Mouse (Mus musculus): ENCODE results near the gene Chit1.
A peak's percentile ranks its signal among the peaks of the same experiment; 100 is the strongest.

The Chit1 gene

DNA sequence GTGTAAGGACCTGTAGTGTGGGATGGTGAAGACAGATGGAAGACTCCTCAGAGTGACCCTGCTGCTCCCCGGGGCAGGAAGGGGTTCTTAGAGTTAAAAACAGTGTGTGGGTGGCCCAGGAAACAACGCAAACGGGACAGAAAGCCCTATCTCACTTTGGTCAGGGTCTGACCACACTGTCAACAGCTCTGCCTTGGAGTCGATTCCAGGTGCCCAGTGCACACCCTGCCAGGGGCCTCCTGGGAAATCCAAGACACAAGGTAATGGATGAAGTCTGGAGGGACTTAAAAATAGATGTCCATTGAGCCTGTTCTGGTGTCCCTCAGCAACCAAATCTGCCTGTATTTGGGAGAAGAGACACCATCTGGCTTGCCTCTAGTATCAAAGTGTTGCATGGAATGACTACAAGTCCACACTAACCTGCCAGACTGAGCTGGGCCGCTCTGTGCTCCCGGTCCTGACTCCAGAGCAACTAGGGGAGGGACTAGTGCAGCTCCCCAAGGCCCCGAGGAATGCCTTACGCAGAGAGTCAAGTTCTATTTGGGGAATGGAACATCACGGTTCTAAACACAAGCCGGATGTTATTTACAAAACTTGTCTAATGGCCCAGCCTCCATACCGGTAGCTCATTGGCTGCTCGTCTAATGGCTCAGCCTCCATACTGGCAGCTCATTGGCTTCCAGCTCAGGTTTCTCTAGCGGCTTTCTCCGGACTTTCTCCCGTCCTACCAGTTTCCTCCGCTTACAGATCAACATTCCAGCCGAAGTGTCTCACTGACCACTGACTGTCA, 12.1 kb upstream of the Chit1 start:
- DNase-seq (ENCODE audit: low spot score in 2 of 2), result peak; percentile 82 to 85

DNA sequence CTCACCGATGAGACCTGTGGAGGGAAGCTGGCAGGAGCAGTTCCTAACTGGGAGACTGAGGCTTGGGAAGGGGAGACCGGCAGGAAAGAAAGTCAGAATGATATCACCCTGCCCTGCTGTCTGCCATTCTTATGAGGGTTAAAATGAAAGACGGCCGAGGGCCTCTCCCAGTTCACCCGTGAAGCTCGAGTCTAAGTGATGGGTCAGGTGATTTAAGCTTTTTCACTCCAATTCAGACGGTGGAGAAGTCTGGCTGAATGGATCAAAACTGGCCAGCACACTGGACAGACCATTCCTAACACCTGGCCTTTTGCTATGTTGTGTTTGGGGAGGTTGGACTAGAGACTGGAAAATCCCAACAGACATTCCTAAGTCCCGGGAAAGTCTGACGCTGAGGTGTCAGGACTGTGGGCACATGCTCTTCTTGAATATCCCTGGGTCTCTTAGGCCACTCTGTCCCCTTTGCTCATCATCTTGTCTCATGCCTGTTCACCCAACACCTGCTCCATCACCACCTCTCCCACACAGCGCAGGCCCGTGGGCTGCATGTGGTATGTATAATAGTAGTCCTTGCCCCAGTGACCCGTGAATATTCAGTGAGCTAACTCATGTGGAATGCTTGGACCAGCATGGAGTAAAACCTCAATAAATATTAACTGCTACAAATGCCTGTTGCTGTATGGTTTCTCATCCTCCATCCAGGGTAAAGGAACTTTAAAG, 11.4 kb upstream of the Chit1 start:
- DNase-seq (ENCODE audit: low spot score in 2 of 2), result no peak

DNA sequence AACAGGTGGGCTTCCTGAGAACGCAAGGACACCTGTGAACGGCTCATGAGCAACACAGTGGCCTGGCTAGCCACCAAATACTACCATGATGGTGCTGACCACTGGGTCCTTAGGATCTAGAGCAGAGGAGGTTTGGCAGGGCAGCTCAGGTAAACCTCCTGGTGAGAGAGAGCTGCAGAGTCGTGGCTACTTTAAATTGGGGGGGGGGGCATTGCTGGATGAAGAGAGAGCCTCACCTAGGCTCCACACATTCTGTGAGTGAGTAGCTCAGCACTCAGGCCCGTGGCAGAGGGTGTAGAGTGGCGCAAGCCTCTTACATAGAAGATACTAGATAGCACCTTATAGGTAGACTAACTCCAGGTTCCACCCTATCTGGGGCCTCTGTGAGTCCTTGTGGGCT, 10.6 kb upstream of the Chit1 start:
- DNase-seq (ENCODE audit: low spot score in 2 of 2), result no peak

DNA sequence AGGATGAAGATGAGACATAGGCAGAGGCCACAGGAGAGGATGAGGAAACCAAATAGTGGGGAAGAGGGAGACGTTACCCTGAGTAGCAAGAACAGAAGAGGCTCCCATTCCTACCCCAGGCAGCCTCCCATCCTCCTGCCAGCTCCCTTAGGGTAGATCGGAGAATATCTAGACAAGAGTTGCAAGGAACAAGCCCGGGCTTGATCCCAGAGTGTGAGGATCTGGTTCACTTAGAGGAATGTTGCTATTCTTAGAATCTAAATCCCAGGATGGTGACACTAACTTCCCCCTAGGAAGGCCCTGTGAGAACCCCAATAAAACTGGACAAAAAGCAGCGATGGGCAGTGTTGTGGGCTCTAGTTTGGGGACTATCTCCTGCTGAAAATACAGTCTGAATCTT, 10.1 kb upstream of the Chit1 start:
- no peak for DNase-seq (ENCODE audit: low spot score in 2 of 2)

DNA sequence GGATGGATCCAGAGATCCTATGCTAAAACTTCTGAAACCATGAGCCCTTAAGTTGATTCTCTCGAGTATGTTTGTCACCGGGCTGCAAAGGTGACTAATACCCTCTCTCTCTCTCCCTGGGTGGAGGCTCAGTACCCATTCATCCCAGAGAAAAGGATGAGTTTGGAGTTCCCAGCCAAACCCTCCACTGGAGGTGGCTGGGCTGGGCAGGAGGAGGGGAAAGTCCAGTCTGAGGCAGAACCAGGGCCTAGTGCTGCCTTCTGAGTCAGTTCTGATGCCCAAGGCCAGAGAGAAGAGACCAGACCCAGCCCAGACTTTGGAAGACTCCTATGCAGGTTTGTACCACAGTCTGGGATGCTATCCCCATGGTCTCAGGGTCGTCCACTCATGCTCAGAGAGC, 9.4 kb upstream of the Chit1 start:
- DNase-seq (ENCODE audit: low spot score in 2 of 2), result no peak

DNA sequence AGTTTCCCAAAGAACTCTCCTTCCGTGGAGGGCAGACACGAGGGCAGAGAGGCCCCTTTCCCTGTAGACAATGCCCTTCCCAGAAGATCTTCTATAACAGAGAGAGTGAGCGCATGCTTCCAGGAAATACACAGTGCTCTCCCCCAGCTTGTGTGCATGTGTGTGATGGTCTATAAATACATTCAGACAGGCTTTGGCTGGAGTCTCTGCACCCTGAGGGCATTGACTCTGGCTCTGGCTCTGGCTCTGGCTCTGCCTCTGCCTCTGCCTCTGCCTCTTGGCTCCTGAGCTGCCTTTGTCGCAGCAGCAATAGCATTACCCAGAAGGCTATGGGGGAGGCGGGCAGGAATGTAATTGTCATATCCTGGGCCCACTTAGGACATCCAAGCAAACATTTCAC, 7.2 kb upstream of the Chit1 start:
- DNase-seq (ENCODE audit: low spot score in 2 of 2), result no peak

DNA sequence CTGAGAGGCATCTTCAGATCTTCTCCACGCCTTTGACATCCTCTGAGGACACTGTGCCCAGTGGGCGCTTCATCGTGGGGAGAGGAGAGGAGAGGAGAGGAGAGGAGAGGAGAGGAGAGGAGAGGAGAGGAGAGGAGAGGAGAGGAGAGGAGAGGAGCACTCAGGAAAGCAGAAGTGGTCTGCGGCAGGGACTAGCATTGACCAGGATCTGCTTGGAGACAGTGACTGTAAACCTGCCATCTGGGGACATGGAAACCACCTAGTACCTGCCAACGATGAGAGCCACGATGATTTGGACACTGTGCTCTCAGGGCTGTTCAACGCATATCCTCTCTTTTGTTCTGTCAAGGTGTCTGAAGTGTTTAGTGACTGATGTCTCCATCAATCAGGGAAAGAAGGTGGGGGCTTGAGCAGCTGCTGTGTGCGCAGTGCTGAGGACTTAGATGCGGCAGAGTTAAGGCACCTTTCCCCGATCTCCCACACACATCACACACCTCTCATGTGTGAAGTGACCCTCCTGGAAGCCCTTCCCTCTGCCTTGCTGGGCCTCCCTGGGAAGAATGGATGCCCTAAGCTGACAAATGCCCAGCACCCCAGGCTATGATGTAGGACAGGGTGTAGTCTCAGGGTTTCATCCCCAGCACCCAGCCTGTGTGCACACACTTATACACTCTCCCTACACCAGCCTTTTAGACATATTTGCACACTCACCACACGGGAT, 5.8 kb upstream of the Chit1 start:
- no peak for DNase-seq (ENCODE audit: low spot score in 2 of 2)

DNA sequence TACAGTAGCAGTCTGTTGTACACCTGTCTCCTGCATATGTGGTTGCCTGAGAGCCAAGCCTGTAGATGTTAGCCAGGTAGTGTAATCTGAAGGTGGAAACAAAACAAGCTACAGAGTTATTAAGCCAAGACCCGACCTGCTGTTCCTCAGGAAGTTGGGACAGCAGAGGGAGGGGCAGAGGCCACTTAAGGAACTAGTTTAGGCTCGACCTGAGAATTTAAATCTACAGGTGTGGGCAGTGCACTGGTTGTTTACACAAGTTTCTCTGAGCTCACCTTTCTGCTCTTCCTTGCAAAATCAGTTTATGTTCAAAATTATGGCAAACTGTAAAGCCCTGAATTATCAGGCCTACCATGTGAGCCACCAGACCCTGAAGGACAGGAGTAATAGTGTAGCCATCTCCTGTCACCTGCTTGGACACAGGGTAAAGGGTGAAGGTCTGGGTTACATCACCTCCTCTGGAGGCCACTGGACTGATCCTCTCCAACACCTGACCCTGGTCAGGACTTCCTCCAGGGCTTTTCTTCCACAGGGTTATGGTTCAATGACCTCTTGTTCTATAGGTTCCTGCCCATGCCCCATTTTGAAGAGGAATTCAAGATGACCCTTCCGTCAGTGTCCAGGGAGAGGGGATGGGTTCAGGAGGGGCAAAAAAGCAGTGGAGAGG, 5.1 kb upstream of the Chit1 start:
- no peak for DNase-seq (ENCODE audit: low spot score in 2 of 2)

DNA sequence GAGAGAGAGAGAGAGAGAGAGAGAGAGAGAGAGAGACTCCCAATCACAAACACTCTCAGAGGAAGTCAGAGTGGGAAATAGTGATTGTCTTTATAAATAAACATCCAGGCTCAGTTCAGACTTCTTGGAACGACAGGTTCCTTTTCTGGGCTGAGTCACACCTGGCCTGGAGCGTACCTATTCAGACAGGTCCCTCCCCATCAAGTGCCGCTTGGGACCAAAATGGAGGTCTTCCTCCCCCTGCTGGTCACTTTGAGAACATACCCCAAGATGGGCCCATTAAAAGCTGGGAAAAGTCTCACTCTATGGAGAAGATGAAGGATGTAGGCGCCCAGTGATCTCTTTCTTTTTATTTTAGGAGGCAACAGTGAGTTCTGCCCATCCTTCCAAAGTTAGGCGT, 4.3 kb upstream of the Chit1 start:
- DNase-seq (ENCODE audit: low spot score in 2 of 2), result peak; percentile 59 to 70

DNA sequence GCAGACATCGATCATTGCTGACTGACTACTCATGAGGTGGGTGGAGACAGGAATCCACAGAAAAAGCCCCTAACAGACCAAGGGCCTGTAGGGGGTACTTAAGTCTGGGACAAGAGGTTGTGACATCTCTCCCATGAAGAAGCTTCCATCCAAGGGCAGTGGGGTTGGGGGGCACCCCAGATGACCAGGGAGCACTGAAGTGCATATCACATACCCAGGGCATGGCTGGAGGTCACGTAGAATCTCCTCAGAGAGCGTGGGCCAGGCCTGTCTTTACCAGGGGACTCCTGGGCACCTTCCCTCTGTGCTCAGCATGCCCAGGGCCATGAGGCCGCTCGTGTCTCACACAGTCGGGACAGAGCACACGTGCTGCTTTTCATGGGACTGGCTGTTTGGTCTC, 3.3 kb upstream of the Chit1 start:
- no peak for DNase-seq (ENCODE audit: low spot score in 2 of 2)

DNA sequence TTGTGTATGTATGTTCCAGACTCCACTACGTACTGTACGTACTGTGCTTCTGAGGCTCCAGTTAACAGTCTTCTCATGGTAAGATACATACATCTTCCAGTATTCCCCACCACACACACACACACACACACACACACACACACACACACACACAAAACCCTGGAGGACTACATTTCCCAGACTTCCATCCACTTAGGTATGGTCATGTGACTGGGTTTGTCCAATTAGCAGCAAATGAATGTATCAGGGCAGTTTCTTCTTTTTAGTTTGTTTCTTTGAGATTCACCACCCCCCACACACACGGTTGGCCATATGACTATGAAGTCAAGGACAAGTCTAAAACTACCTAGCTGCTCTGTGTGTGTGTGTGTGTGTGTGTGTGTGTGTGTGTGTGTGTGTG, 1.0 kb upstream of the Chit1 start:
- DNase-seq (ENCODE audit: low spot score in 2 of 2), result no peak

DNA sequence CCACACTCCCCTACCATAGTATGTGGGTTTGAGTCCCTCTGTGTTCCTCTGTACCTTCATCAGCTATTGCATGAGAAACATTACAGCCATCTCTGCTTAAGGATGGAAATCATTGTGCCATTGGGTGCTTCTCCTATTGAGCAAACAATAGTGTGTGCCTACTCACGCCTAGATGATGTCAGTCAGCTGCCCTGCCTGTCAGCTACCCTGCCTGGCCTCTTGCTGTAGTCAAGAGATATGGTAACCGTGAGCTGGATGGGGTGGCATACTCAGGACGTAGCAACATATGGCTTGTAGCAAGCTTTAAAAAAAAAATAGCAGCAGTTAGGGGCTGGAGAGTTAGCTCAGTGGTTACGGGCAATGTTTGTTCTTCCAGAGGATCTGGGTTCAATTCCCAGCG, 593 bp upstream of the Chit1 start:
- DNase-seq (ENCODE audit: low spot score in 2 of 2), result no peak

DNA sequence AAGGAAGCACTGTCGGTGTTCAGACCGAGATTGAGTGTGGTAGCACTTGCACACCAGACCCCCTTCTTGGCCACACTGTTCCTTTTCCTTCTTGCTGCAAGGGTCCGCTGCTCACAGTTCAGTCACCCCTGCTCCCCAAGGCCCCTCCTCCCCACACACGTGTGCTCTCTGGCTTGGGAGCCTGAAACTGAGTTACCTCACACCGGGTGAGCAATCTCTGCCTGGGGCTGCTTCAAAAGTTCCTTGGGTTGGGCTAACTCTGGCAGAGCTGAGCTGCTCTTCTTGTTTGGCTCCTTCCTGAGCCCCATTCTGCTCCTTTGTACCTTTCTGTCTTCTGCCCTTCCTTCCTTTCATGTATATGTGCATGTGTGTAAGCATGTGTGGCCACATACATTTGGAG, 2.5 kb downstream of the Chit1 start:
- DNase-seq (ENCODE audit: low spot score in 2 of 2), result no peak

DNA sequence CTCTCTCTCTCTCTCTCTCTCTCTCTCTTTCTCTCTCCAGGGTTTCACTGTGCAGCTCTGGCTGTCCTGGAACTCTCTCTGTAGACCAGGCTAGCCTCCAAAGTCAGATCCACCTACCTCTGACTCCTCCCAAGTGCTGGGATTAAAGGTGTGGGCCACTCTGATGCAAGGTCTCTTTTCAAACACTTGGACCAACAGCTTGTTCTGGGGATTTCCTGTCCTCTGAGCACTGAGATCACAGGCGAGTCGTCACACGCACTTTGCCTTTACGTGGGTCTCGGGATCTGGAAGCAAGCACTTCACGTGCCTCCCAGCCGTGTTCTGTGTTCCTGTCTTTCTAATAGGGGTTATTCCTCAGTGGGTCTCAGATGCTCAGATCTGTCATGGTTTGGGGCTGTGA, 3.0 kb downstream of the Chit1 start:
- DNase-seq (ENCODE audit: low spot score in 2 of 2), result no peak

DNA sequence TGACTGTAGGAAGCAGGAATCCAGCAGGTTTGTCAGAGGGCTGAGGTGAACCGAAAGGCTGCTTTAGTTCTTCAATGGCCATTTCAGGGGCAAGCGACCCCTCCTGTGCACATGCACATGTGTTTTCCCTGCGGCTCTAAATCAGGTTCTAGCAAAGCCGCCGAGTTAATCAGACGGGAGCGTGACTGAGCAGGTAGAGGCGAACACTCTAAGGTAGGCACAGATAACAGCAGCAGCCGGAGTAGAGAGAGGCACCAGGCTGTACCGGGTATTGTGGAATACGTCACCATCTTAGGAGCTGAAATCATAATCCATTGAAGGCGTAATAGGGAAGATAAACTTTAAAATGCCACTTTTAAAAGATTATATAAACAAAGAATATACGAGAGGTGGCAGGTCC, 3.7 kb downstream of the Chit1 start:
- DNase-seq (ENCODE audit: low spot score in 2 of 2), result no peak

DNA sequence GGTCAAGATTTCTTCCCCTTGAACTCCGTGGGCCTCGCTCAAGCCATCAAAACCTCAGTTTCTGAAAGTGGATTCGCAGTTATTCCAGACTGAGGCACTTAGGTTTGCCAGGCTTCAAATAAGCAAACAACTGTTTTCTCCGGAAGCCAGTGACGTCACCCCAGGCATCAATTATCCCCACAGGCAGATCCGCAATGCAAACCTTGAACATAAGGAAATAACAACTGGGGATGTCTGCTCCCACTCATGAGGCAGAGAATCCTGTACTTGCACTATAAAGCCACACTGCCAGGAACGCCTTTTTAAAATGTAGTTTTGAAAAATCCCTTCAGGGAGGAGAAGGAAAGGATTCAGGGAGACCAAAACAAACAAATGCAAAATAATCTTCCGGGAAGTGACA, 4.4 kb downstream of the Chit1 start:
- DNase-seq (ENCODE audit: low spot score in 2 of 2), result no peak

DNA sequence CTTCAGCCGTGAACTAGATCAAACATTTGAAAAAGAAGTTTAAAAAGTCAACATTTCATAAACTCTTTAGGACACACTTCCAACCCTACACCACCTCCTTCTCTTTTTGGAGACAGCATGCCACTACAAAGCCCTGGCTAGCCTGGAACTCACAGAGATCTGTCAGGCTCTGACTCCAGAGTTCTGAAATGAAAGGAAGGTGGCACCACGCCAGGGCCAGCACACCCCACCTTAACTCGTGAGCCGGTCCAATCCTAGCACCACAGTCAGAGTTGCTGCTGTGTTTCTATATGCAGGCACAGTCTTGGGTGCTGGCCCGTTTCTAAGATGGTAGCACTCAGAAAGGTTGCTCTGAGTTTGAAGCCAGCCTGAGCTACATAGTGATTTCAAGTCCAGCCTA, 6.1 kb downstream of the Chit1 start:
- DNase-seq (ENCODE audit: low spot score in 2 of 2), result no peak

DNA sequence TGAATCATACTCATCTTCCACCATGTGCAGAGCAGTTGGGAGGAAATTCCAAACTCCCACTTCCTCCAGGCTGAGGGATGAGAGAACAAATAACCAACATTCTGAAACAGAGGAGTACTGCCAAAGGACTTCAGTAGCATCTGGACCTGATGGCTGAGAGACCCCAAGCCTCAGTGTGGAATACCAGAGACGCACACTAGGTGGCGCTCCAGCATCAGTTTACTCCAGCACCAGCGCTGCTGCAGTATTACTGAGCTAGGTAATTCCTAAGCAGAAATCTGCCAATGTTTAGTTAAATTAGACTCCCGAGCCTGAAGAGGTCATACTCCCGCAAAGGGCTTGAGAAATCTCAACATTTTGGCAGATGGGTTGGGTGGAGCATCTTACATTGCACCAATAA, 9.1 kb downstream of the Chit1 start:
- DNase-seq (ENCODE audit: low spot score in 2 of 2), result peak; percentile 58 to 61

DNA sequence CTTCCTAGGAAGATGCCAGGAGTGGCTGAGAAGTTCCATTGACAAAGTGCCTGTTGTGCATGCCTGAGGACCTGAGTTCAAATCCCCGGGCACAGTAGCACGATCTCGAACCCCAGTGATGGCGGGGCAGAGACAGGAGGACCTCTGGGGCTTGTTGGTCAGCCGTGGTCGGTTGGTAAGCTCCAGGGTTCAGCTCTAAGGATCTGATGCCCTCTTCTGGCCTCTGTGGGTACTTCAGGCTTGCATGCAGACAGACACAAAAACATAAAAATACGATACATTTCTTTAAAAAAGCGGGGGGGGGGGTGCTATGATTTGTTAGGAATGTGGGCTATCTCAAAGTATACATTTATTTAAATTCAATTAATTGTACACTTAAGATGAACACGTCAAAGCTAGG, 11.2 kb downstream of the Chit1 start:
- DNase-seq (ENCODE audit: low spot score in 2 of 2), result no peak

DNA sequence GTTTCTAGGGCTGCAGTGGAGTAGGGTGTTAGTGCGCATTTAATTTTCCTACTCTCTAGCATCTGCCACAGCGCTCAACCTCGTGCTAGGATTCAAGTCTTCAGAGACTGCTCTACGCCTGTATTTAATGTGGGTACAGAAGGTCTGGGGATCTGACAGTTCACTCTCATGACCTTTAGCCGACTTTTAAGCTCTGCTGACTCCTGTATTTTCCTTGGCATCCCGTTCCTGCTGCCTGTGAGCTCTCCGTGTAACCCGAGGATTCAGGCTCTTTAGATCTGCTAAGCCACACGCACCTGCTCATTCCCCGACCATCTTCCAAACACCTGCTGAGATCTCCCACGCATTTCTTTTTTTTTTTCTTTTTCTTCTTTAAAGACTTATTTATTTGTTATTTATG, 22.3 kb downstream of the Chit1 start:
- DNase-seq (ENCODE audit: low spot score in 2 of 2), result no peak

DNA sequence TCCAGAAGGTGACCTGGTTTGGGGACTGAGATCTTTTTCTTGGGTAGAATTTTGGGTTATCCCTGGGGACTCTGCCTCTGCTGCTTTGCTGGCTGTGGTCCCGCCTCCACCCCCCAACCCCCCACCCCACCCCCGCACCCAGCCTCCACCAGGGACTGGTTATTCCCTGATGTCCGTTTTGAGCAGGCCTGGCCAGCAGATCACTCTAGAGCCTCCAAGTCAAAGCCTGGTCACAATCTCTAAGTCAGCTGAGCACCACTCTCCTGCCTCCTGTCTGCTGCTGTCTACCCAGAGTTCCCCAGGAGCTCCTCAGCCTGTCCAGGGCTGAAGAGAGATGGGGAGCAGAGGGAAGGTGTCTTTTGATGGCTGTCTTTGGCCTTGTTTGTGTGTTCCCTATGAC, 25.3 kb downstream of the Chit1 start:
- DNase-seq (ENCODE audit: low spot score in 2 of 2), result no peak

DNA sequence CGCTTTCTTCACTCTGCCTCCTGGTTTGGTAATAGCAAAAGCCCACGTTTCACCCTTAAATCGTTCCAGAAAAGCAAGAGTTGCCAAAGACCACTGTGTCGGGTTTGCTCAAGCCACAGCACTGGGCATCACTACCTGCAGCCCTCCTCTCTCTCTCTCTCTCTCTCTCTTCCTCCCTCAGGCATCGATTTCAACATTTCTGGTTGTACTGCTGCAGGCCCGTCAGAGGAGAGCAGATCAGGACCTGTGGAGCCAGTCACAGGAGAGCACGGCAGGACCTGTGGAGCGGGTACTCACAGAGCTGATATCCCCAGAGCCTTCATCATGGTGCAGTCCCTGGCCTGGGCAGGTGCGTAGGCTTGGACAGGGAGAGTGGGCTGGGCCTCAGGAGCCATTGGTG, 27.4 kb downstream of the Chit1 start:
- no peak for DNase-seq (ENCODE audit: low spot score in 2 of 2)
